Mouse (Mus musculus) liver, embryonic 15.5 days (tissue): ENCODE measurements around the gene Ptpru. TPM values are rescaled to one million over a fixed set of nuclear protein-coding genes. Genes with fewer than 3 reads are reported as not detected.

Experiments used
- ATAC-seq: fragments of 200-750 bp; cut with Nextera tagmentation; 2 replicates; pipeline ENCODE4 v1.8.0; 2017; ENCODE audit warnings: moderate number of reproducible peaks, mild to moderate bottlenecking, moderate library complexity; ENCODE audit not compliant: insufficient read depth
- H3K27ac ChIP-seq: fragments of 300-500 bp; sonication (generic); replicated peaks from 2 replicates; pipeline ENCODE4 v1.5.1; 2015; ENCODE audit warnings: mild to moderate bottlenecking, inconsistent platforms
- H3K27me3 ChIP-seq: fragments of 300-500 bp; sonication (generic); 2 replicates; pipeline ENCODE4 v1.6.1; 2015; ENCODE audit warnings: mild to moderate bottlenecking, inconsistent platforms
- H3K36me3 ChIP-seq: fragments of 300-500 bp; sonication (generic); replicated peaks from 2 replicates; pipeline ENCODE4 v1.6.1; 2015; ENCODE audit warnings: moderate library complexity, mild to moderate bottlenecking, inconsistent platforms
- H3K4me1 ChIP-seq: fragments of 300-500 bp; sonication (generic); replicated peaks from 2 replicates; pipeline ENCODE4 v1.6.1; 2015; ENCODE audit warnings: inconsistent platforms
- H3K4me2 ChIP-seq: fragments of 300-500 bp; sonication (generic); 2 replicates; pipeline ENCODE4 v1.6.1; 2015; ENCODE audit warnings: moderate library complexity, mild to moderate bottlenecking, inconsistent platforms
- H3K4me3 ChIP-seq: fragments of 300-500 bp; sonication (generic); replicated peaks from 2 replicates; pipeline ENCODE4 v1.5.1; 2015; ENCODE audit warnings: mild to moderate bottlenecking, inconsistent platforms
- H3K9ac ChIP-seq: fragments of 300-500 bp; sonication (generic); 2 replicates; pipeline ENCODE4 v1.6.1; 2015; ENCODE audit warnings: moderate library complexity, mild to moderate bottlenecking, inconsistent platforms
- H3K9me3 ChIP-seq: fragments of 300-500 bp; sonication (generic); replicated peaks from 2 replicates; pipeline ENCODE4 v1.6.1; 2016; ENCODE audit warnings: inconsistent platforms
- WGBS: fragments of 180-500 bp; shearing (Covaris S2); methylation state at CpG from one replicate; pipeline ENCODE4 v1.1.7; 2015; ENCODE audit warnings: mixed read lengths; ENCODE audit not compliant: insufficient replicate concordance; 5-methylcytosine and 5-hydroxymethylcytosine counted together
- polyA plus RNA-seq: library from polyadenylated mRNA; unstranded; fragments of >200 nt; fragmentation: Nextera tagmentation; extraction: Ambion mirVana; gene quantifications from 2 replicates; pipeline ENCODE4 v1.2.1, GENCODE M21; 2015

Gene Ptpru
- polyA plus RNA-seq, 1 experiment from 2014 or later: 2.4 TPM

DNA sequence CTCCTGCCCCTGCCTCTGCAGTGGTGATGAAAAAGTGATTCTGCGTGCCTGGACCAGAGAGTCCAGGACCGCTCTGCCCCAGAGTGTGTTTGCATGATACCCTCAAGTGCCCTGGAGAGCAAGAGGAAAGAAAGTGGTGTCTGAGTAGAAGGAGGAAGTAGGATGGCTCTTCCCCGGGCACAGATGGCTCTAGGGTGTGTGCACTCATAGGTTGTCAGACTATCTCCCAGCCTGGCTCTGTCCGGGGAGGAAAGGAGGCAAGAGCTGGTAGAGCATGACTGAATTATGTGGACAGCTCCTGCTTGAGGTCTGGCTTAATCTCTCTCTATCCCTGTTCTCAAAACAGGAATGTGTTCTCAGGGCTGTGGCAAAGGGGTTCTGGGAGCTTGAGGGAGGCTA lies 23.3 kb upstream of the Ptpru start:
- Histone ChIP-seq H3K9me3 (no peaks in the 10 kb centered on the region), H3K4me1 (0 out of 2 replicates have a peak, but pooled peaks cover 3% of the 10 kb centered on the region), H3K27ac (no peak overlapping the region), H3K36me3 (peaks cover 33% of the 10 kb centered on the region), H3K4me3 (no peak overlapping the region), H3K27me3 (no peaks in the 10 kb centered on the region), H3K4me2 (peak overlapping the region; percentile 12), H3K9ac (no peak overlapping the region)
- WGBS: 34% methylated on average over 4 of the region's 4 CpGs
- 0 out of 2 replicates have a peak, but pooled peaks have one; percentile 17 for ATAC-seq

DNA sequence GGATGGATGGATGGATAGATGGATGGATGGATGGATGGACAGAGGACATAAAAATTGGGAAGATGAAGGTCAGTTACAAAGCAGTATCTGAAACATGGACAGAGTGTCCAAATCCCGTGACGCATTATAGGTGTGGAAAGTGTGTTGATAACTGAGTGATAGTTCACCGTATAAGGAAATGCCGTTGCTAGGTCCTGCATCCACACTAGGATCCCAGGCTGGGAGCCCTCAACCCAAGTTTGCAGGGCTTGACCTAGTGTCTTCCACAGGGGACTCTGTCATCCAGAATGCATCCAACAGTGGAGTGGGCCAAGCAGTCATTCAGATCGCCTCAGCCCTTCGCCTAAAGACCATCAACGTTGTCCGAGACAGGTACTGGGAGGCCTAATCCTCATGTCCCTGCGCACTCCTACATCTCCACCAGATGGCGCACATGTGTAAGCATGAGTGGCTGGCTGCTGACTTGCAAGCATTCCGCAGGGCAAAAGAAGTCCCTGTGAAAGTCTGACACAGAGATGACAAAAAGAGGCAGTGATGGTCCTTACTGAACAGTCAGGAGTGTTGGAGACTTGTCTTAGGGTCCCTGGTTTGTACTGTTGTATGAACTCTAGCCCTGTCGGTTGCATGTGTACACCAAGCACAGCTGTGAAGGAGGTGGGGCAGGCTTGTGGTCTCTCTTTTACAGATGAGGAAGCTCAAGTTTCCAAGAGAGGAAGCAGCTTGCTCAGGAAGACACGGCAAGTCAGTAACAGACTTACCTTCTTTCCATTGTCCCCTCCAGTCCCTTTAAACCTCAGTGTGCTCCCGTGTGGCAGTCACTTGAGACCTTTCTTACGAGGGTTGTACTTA lies 22.6 kb upstream of the Ptpru start:
- no peak overlapping the region for H3K9ac ChIP-seq
- peaks cover 33% of the 10 kb centered on the region for H3K36me3 ChIP-seq
- H3K4me3 ChIP-seq: no peak overlapping the region
- 0 out of 2 replicates have a peak, but pooled peaks have one; percentile 32 for ATAC-seq
- H3K4me1 ChIP-seq: 0 out of 2 replicates have a peak, but pooled peaks cover 3% of the 10 kb centered on the region
- WGBS: 32% methylated on average over 15 of the region's 15 CpGs
- H3K27me3 ChIP-seq: no peaks in the 10 kb centered on the region
- no peaks in the 10 kb centered on the region for H3K9me3 ChIP-seq
- peak overlapping the region; percentile 12 for H3K4me2 ChIP-seq
- no peak overlapping the region for H3K27ac ChIP-seq

DNA sequence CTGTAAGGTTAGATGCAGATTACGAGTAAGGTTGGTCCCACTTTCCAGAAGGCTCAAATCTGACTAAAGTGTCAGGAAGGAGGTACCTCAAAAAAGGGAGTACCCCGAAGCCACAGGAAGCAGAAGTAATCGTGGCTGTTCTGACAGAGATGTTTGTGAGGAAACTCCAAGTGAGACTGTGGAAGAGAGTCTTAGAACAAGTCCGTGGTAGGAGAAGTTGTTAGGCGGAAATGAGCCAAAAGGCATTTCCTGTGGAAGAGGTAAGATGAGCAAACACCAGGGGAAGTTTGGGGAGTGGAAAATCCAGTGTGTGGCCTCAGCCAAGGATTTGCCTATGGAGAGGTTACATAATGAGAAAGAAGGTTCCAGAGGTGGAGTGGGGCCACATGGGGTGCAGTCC lies 16.9 kb upstream of the Ptpru start:
- WGBS: 36% methylated on average over 5 of the region's 5 CpGs
- no peak overlapping the region for H3K4me3 ChIP-seq
- no peaks in the 10 kb centered on the region for H3K27me3 ChIP-seq
- no peak for ATAC-seq
- H3K36me3 ChIP-seq: peaks cover 16% of the 10 kb centered on the region; the same call in 1 of the 2 replicates
- no peak overlapping the region for H3K4me2 ChIP-seq
- no peak overlapping the region for H3K27ac ChIP-seq
- H3K9me3 ChIP-seq: no peaks in the 10 kb centered on the region
- no peaks in the 10 kb centered on the region for H3K4me1 ChIP-seq
- H3K9ac ChIP-seq: no peak overlapping the region

GRCm38 (mm10) chr4:131849986-131850638 lies 12.0 kb upstream of the Ptpru start:
- Histone ChIP-seq H3K4me3 (no peak overlapping the region), H3K27ac (no peak overlapping the region), H3K9ac (no peak overlapping the region), H3K9me3 (no peaks in the 10 kb centered on the region), H3K36me3 (peaks cover 9% of the 10 kb centered on the region), H3K4me2 (no peak overlapping the region), H3K27me3 (no peaks in the 10 kb centered on the region), H3K4me1 (peaks cover 3% of the 10 kb centered on the region)
- no peak for ATAC-seq
- WGBS: 42% methylated on average over 5 of the region's 5 CpGs

DNA sequence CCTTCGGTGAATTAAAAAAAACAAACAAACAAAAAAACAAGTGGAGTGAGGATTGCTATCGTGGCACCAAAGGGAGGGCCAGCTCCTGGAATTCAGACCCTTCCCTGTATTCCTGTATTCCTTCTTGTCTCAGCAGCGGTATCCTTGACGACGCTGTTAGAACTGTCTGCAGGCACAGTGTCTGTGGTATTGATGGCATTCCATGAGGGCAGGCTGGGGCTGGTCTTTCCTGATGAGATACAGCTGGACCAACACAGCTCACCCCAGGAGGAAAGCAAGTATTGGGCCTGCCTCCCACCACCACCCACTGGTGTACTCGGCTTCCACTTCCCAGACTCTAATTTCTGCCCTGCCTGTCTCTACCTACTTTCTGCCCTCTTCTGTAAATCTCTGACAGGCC lies 10.0 kb upstream of the Ptpru start:
- no peak overlapping the region for H3K4me2 ChIP-seq
- H3K9ac ChIP-seq: no peak overlapping the region
- no peak for ATAC-seq
- no peak overlapping the region for H3K4me3 ChIP-seq
- WGBS: 82% methylated on average over 6 of the region's 6 CpGs
- no peaks in the 10 kb centered on the region for H3K9me3 ChIP-seq
- no peaks in the 10 kb centered on the region for H3K27me3 ChIP-seq
- H3K27ac ChIP-seq: no peak overlapping the region
- peaks cover 9% of the 10 kb centered on the region for H3K36me3 ChIP-seq
- H3K4me1 ChIP-seq: peaks cover 22% of the 10 kb centered on the region

GRCm38 (mm10) chr4:131845991-131846778 lies 8.1 kb upstream of the Ptpru start:
- Histone ChIP-seq H3K9ac (no peak overlapping the region), H3K4me3 (no peak overlapping the region), H3K9me3 (no peaks in the 10 kb centered on the region), H3K27me3 (peaks cover 15% of the 10 kb centered on the region), H3K4me1 (peaks cover 26% of the 10 kb centered on the region), H3K4me2 (no peak overlapping the region), H3K27ac (no peak overlapping the region), H3K36me3 (peaks cover 9% of the 10 kb centered on the region)
- ATAC-seq: no peak
- WGBS: 70% methylated on average over 8 of the region's 8 CpGs

DNA sequence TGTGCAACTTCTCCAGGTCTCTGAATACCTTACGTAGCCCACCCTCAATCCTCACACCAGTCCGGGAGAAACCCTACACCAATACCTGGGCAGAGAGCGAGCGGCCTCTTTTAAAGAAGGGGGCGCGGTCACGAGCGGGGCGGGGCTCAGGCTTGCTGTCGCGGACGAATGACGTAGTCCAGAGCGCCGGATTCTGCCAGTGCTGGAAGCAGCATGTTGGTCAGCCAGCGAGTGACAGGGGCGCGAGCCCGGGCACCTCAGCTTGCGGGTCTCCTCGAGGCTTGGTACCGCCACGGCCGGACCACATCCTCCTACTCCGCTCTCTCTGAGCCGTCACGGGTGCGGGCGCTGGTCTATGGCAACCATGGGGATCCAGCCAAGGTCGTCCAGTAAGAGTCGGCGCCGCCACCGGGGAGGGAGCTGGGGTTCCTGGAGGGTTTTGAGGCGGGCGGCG lies 5.2 kb upstream of the Ptpru start, which contains the start of gene Mecr:
Gene Mecr (plus strand): TSS at position 181 of the 454 bp plus-strand sequence.
- peaks cover 44% of the 10 kb centered on the region for H3K27me3 ChIP-seq
- H3K9ac ChIP-seq: peak within 1 kb of the TSS; percentile 72
- no peak within 1 kb of the TSS for H3K27ac ChIP-seq
- no peaks in the 10 kb centered on the region for H3K9me3 ChIP-seq
- ATAC-seq: peak; percentile 78
- WGBS: under 1% methylated on average over 37 of the region's 37 CpGs
- peaks cover 9% of the 10 kb centered on the region for H3K36me3 ChIP-seq
- H3K4me2 ChIP-seq: peak within 1 kb of the TSS; percentile 85
- H3K4me1 ChIP-seq: peaks cover 27% of the 10 kb centered on the region
- peak within 1 kb of the TSS; percentile 81 for H3K4me3 ChIP-seq

- 1% methylated on average over 75 of the region's 76 CpGs for WGBS
- H3K4me2 ChIP-seq: peak overlapping the region; percentile 93
- peak overlapping the region; percentile 64 for H3K9ac ChIP-seq
- no peak overlapping the region for H3K27ac ChIP-seq
- H3K36me3 ChIP-seq: no peaks in the 10 kb centered on the region
- H3K4me1 ChIP-seq: peaks cover 65% of the 10 kb centered on the region
- H3K4me3 ChIP-seq: peak overlapping the region; percentile 66
- H3K27me3 ChIP-seq: peaks cover 84% of the 10 kb centered on the region
- ATAC-seq: 0 out of 2 replicates have a peak, but pooled peaks have one; percentile 11
- no peaks in the 10 kb centered on the region for H3K9me3 ChIP-seq
Measured at GRCm38 (mm10) chr4:131836891-131837491, 1.1 kb downstream of the Ptpru start.

DNA sequence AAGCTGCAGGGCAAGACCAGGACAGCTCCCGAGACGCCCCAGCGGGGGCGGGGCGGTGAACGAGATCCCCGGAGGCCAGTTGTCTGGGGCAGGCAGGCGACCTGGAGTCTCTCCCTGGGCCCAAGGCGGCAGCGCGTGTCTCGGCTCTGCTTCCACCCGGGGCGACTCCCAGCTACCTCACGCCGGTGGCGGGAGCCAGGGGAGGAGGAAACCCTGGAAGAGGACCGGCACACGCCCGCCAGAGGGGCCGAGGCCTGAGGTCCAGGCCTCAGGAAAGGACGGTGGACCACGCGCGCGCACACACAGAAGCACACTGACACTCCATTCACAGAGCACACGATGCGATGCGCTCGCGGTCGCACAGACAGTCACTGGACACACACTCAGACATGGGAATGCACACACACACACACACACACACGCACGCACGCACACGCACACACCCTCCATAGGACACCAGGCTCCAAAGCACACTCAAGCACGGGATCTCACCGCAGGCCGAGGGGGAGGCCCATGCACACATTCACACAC lies 1.7 kb downstream of the Ptpru start:
- peak overlapping the region; percentile 64; the same call in 1 of the 2 replicates for H3K9ac ChIP-seq
- peaks cover 79% of the 10 kb centered on the region for H3K27me3 ChIP-seq
- no peaks in the 10 kb centered on the region for H3K9me3 ChIP-seq
- no peaks in the 10 kb centered on the region for H3K36me3 ChIP-seq
- 4% methylated on average over 39 of the region's 39 CpGs for WGBS
- H3K4me2 ChIP-seq: peak overlapping the region; percentile 93
- no peak for ATAC-seq
- H3K4me1 ChIP-seq: peaks cover 71% of the 10 kb centered on the region
- H3K27ac ChIP-seq: no peak overlapping the region
- peak overlapping the region; percentile 66 for H3K4me3 ChIP-seq

- H3K36me3 ChIP-seq: no peaks in the 10 kb centered on the region
- peaks cover 93% of the 10 kb centered on the region for H3K4me1 ChIP-seq
- H3K27me3 ChIP-seq: peaks cover 55% of the 10 kb centered on the region
- ATAC-seq: no peak
- H3K9me3 ChIP-seq: no peaks in the 10 kb centered on the region
- H3K27ac ChIP-seq: peak overlapping the region; percentile 61
- WGBS: 35% methylated on average over 9 of the region's 9 CpGs
- H3K4me2 ChIP-seq: no peak overlapping the region; the same call in 1 of the 2 replicates
- H3K4me3 ChIP-seq: no peak overlapping the region
- no peak overlapping the region for H3K9ac ChIP-seq
Measured at GRCm38 (mm10) chr4:131833971-131834609, 4.0 kb downstream of the Ptpru start.
